Mouse (Mus musculus): ENCODE data around the gene Lrg1.

Lrg1 gene

GRCm38 (mm10) chr17:56121826-56122225 lies at the start of gene Lrg1:
TSS of gene Lrg1 (minus strand) at chr17:56122001.
- DNase-seq, result no peak

DNA sequence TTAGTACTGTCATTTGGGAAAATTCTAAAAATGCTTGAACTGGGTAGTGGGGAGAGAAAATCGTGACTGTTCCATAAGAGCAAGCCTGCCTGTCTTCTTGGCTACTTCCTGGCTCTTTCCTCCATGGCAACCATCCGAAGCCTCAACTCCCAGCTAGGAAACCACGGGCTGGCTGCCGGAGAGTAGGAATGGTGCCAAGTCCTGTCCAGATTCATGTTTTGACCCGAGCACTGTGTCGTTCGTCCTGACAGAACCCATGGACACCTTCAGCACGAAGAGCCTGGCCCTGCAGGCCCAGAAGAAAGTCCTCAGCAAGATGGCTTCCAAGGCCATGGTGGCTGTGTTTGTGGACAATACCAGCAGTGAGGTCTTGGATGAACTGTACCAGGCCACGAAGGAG lies 49.7 kb upstream of the Lrg1 start:
- no peak for DNase-seq

DNA sequence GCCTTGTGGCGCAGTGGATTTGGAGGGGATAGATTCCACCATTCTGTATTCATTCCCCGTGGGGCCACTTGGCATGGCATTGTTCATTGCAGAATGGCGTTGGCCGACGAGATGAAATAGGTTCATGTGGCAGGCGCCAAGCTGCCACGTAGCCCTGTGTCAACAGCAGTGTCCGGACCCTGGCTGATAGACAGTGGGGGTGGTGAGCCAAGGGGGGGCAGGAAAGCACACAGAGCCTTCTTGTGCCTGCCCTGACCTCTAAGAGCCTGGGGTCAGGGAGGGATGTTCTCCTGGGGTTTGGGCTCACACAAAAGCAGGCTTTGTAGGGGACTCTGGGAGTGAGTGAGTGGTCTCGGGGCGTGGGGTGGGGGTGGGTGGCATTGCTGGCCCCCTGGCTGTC lies 48.8 kb upstream of the Lrg1 start:
- DNase-seq, result no peak

- peak; percentile 37 to 57 for DNase-seq
Observed at GRCm38 (mm10) chr17:56169830-56170229, 48.0 kb upstream of the Lrg1 start.

DNA sequence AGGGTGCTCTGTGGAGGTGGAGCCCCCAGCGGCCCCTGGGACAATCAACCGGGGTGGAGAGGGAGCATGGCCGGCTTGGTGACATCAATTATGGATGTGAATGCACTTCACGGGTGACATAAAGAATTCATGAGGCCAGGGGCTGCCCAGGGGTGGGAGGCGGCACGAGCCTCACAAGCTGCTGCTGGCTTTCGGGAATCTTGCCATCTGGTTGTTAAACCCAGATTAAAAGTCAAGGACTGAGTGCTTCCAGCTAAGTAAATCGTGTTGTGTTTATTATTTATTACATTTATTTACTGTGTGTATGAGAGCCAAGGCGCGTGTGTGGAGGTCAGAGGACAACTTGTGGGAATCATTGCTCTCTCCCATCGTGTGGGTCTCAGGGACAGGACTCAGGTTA lies 43.9 kb upstream of the Lrg1 start:
- DNase-seq, result peak; percentile 36 to 48

GRCm38 (mm10) chr17:56164510-56164909 lies 42.7 kb upstream of the Lrg1 start:
- no peak for DNase-seq

DNA sequence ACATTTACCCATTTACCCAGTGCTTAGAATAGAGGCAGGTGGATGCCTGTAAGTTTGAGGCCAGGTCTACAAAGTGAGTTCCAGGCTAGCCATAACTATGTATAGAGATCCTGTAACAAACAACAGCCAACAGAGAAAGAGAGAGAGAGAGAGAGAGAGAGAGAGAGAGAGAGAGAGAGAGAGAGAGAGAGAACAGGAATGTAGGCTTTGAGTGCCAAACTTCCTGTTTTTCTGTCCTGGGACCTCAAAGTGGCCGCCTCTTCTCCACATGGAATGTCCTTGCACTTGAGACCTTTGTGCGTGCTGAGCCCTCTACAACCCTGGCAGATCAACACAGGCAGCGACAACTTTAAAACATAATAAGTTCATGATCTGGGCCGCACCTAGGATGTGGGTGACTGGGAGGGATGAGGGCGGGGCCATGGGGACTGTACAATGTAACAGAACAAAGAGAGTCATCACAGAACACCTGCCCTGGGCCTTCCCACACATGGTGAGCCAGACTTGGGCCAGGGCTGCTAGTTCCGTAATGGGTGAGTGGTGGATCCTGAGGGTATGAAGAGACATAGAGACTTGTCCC lies 41.8 kb upstream of the Lrg1 start:
- no peak for DNase-seq

DNA sequence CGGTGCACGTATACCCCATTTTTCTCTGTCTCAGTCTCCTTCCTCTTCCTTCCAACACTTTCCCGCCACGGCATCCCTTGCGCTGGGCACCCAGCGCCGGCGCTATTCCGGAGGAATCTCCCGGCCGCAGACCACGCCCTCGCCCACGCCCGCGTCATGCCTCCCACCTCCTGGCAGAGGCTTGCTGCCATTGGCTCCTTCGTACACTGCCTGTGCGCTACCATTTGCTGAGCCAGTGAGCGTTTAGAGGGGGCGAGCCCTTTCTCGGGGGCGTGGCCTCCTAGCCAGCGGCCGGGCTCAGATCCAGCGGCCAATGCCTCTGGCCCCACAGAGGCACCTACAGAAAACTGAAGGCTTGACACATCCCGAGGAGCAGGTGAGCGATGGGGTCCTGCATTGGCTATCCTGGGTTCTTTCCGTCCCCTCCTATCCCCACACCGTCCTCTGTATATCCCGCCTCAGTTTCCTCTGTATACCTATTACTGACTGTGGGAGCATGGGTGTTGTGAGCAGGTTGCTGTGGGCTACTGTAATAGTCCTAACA lies 40.5 kb upstream of the Lrg1 start, which contains the start of gene Tnfaip8l1:
TSS of gene Tnfaip8l1 (plus strand) at position 247 of the 544 bp plus-strand sequence.
- DNase-seq, result peak; percentile 96 to 97

GRCm38 (mm10) chr17:56159729-56160128 lies 37.9 kb upstream of the Lrg1 start:
- peak; percentile 80 to 85 for DNase-seq

DNA sequence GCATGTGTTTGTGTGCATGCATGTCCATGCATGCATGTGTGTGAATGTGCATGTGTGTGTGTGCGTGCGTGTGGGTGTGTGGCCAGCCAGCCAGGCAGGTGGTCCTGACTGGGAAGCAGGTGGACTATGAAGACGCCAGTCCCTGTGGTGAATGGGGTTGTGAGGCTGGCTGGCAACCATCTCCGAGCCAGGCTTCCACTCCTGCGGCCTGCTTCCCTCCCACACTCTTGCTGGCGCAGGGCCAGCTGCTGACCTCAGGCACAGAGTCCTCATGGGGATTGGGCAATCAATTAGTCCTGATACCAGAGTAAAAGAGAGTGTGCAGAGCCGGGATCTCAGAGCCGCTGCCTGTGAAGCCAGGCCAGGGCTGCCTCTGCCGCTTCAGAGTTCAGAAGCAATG lies 31.8 kb upstream of the Lrg1 start:
- DNase-seq, result peak; percentile 73 to 81

DNA sequence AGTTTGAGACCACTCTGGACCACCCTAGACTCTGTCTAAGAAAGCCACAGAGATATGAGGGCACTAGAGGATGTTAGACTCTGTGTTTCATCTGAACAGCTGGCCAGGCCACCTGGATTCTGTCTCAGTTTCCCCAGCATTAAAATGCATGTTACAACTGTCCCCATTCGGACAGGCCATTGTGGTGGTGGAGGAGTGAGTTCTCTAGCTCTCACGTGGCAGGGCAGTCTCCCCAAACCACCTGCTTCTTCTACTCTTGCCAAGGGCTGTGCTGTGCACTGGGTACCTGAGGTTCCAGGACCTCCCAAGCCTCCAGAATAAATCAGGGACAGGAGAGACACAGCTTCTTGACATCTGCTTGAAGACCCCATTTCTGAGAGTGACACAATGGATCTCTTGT lies 28.1 kb upstream of the Lrg1 start:
- DNase-seq, result no peak

GRCm38 (mm10) chr17:56148790-56149618 lies 27.2 kb upstream of the Lrg1 start:
- no peak for DNase-seq

DNA sequence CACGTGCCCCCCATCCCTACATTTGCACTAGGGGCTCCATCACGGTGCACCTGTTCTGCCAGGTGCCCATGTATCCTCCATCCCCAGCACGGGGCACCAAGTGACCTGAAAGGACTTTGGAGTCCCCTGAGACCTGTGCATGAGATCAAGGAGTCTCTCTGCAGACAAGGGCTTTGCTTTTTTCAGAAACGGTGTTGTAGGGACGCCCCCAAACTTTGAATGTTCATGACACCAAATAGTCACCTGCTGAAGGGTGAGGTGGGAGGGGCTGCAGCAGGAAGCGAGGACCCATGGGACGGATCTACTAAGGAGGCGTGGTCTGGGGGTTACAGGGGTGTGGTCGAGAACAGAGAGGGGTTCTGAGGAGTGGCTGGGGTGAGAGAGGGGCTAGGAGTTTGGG lies 26.5 kb upstream of the Lrg1 start:
- DNase-seq, result no peak

DNA sequence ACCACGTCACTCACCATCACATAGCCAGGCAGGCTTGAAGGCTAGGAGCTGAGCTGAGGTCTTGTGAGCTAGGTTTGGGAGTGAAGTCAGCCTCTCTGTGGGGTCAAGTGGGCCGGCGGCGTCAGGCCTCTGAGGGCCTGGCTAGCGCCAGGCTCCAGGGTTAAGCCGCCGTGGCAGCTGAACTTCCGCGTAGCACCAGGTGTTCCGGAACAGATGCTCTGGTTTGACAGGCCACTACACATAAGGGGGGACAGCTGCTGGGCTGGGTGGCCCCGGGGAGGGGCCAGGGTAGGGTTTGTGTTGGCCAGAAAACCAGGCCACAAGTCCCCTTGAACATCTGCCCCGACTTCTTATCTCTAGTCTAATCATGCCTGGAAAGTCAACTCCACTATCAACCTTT lies 25.6 kb upstream of the Lrg1 start:
- no peak for DNase-seq

GRCm38 (mm10) chr17:56146131-56146530 lies 24.3 kb upstream of the Lrg1 start:
- no peak for DNase-seq

DNA sequence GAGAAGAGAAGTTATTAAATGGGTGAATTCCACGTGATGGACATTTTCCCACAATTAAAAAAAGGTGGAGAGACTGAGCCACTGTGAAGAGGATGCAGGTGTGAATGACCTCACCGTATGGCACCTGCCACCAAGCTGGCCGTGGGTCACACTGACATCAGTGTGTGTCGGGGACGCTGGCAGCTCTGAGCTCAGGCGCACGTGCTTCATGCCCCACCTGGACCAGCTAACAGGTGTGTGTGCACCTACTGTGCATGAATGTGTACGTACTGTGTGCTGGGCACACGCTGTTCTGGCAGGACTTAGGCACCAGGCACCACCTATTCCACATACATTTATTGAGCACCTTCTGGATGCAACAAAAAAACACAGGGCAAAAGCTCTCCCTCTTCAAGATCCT lies 22.7 kb upstream of the Lrg1 start:
- DNase-seq, result no peak

DNA sequence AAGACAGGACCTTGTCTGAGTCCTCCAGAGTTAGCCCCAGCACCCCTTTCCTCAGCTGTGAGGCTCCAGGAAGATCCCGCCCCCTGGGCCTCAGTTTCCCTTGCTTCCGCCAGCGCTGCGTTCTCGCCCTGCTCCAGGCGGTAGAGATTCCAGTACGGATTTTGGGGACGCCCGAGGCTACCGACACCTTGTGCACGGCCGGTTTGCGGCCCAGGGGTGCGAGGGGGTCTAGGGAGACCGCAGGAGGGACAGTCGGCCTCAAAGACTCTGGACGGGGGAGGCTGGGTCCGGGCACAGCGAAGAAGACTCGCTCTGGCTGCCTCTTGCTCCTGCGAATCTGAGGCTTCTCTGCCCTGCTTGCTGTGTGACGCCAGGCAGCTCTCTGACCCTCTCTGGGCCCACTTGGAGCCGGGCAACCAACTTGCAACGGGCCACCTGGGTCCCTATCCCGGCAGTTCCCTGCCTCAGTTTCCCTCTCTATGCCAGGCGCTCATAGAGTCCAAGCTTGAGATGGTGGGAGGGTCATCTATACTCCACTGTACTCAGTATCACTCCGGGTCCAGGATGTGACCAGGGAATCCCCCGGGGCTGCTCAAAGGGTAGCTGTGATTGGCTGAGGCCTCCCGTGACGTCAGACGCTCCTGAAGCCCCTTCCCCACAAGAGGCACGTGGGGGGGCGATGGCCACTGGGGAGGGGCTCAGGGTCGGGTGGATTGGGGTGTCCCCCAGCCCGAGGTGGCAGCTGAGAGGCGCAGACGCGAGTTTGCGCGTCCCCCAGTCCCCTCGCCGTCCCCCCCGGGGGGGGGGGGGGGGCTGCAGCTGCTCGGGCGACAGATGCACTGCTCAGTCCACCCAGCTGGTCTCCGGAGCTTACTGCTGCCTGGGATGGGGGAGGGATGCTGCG lies 20.2 kb upstream of the Lrg1 start:
- DNase-seq, result peak; percentile 62 to 63

- DNase-seq, result peak; percentile 82
Observed at GRCm38 (mm10) chr17:56139858-56140595, 18.2 kb upstream of the Lrg1 start, which contains the start of gene Sema6b. TSS of gene Sema6b (minus strand) at chr17:56140343.

DNA sequence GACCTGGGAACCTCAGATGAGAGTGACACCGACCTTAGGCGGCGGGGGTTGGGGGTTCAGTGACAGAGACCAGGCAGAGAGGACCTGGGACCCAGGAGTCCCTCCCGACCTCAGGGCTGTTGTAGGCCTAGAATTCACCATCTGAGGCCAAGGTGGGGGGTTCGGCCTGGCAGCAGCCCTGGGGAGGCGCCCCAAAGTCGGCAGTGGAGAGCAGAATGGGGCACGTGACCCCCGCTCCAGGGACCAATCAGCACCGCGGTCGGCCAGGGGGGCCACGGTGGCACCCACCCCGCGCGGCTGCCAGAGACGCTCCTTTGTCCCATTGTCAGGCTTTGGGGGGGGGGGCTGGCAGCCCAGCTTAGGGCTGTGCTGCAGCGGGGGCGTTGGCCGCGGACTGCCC lies 17.6 kb upstream of the Lrg1 start:
- no peak for DNase-seq

DNA sequence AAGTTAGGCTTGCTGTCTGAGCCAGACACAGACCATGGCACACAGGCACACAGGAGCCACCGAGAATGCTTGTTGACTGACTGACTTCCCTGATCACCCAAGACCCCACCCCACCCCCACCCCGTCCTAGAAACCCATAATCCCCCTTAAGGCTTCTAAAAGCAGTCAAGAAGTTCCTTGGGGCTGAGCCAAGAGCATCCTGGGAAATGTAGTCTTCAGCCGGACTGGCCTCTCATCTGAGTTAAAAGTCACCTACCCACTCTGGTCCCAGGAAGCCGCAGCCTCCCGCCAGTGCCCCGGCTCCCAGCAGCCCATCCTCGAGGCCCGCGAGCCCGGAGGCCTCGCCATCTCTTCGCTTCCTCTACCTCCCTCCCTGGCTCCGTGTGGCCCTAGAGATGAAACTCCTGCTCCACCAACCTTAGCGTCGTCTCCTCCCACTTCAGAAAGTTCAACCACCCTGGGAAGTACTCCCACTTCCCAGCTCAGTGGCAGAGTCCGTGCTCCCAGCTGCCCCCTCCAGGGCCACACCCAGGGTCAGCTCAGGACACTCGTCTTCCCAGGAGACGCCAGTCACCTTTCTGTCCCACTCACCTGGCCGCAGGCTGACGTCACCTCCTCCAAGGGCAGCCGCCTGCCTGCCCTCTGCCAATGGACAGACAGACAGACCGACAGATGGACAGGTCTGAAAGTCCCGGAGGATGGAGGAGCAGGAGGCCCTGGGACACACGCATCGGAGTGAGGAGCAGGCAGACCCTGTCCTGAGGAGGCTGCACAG lies 16.2 kb upstream of the Lrg1 start:
- peak in 1 of 2 experiments; percentile 39 for DNase-seq

DNA sequence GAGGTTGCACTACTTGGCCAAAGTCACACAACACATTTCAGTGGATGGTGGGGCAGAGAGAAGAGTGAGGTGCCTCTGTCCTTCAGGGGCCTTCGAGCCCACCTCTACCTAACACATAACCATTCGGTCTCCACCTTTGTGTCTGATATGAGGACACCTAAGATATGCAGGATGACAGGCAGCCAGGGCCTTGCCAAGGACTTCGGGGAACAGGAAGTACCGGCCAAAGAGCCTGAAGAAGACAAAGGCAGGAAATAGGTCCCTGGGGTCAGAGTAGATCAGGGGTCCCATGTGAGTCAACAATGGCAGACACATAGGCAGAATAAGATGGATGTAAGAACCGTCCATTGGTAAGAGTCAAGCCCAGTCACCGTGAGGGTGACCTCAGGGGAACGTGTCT lies 14.8 kb upstream of the Lrg1 start:
- no peak for DNase-seq

Data from kidney, postnatal 4 days (tissue).